22 mouse cellular contexts compared by ENCODE assay signal in genomic region chr13:37426578-37427336, GRCm38 (mm10).
DNase-seq lines count a peak whose midpoint lies in the region; ATAC-seq and TF ChIP-seq lines count a peak whose summit lies in the region.
"Had no signal": no experiment of that assay in that cellular context is flagged by ENCODE, and none has a peak within 500 bp of the region (broad histone marks: within the 10 kb centered on the region; RNA-seq: fewer than 3 reads in every experiment).

No protein-coding gene starts in this region.

- intact Hi-C loops in heart, postnatal 14 days (cut with DNase I): no loop called here

- TF ChIP-seq EP300 in liver, postnatal 0 days (IDR thresholded peaks at IDR 0.05; ENCODE audit: low read depth): no peak

- 67% methylated on average over 12 of the region's 12 CpGs for WGBS in liver, postnatal 0 days (ENCODE audit: insufficient replicate concordance)
- WGBS in intestine, postnatal 0 days: 33% methylated on average over 12 of the region's 12 CpGs
- WGBS in stomach, embryonic 14.5 days: 48% methylated on average over 12 of the region's 12 CpGs

- no peak overlapping the region for H3K4me3 ChIP-seq in liver, postnatal 0 days (ENCODE audit: low read depth, low read length)
- peak overlapping the region; percentile 11; the same call in 1 of the 2 replicates for H3K4me3 ChIP-seq in intestine, postnatal 0 days (ENCODE audit: low read depth, low read length)
- no peak overlapping the region for H3K4me3 ChIP-seq in stomach, embryonic 14.5 days (ENCODE audit: low read depth, low read length)
- H3K4me3 ChIP-seq: forebrain, embryonic 15.5 days; heart, embryonic 10.5 days; limb, embryonic 10.5 days; liver, embryonic 13.5 days; midbrain, embryonic 10.5 days had no signal

- H3K27ac ChIP-seq in liver, postnatal 0 days (ENCODE audit: low read depth): no peak overlapping the region
- H3K27ac ChIP-seq in intestine, postnatal 0 days (ENCODE audit: low read depth, low read length): no peak overlapping the region
- no peak overlapping the region for H3K27ac ChIP-seq in stomach, embryonic 14.5 days (ENCODE audit: low read length)
- H3K27ac ChIP-seq: forebrain, embryonic 15.5 days; heart, embryonic 10.5 days; limb, embryonic 10.5 days; liver, embryonic 13.5 days; macrophage; midbrain, embryonic 10.5 days had no signal

- no peaks in the 10 kb centered on the region for H3K36me3 ChIP-seq in liver, postnatal 0 days (replicated peaks; ENCODE audit: insufficient read depth, low read length)
- no peaks in the 10 kb centered on the region; the same call in 1 of the 2 replicates for H3K36me3 ChIP-seq in intestine, postnatal 0 days (ENCODE audit: control insufficient read depth, insufficient read depth)
- no peaks in the 10 kb centered on the region for H3K36me3 ChIP-seq in stomach, embryonic 14.5 days (ENCODE audit: control insufficient read depth, insufficient read depth, low read length)
- H3K36me3 ChIP-seq: forebrain, embryonic 15.5 days; heart, embryonic 10.5 days; limb, embryonic 10.5 days; liver, embryonic 13.5 days; midbrain, embryonic 10.5 days had no signal

- peak overlapping the region; percentile 35; the same call in 1 of the 2 replicates for H3K4me2 ChIP-seq in liver, postnatal 0 days (ENCODE audit: low read depth, low read length)
- H3K4me2 ChIP-seq in intestine, postnatal 0 days (replicated peaks; ENCODE audit: low read depth): peak overlapping the region; percentile 45
- H3K4me2 ChIP-seq in stomach, embryonic 14.5 days (replicated peaks; ENCODE audit: low read depth, low read length): no peak overlapping the region
- H3K4me2 ChIP-seq: forebrain, embryonic 15.5 days; liver, embryonic 13.5 days had no signal

- no peaks in the 10 kb centered on the region for H3K9me3 ChIP-seq in liver, postnatal 0 days (ENCODE audit: low read length)
- H3K9me3 ChIP-seq in intestine, postnatal 0 days (ENCODE audit: control insufficient read depth): 0 out of 2 replicates have a peak, but pooled peaks cover 3% of the 10 kb centered on the region
- no peaks in the 10 kb centered on the region for H3K9me3 ChIP-seq in stomach, embryonic 14.5 days (ENCODE audit: control insufficient read depth, low read depth, low read length)
- H3K9me3 ChIP-seq: forebrain, embryonic 15.5 days; heart, embryonic 10.5 days; limb, embryonic 10.5 days; liver, embryonic 13.5 days; midbrain, embryonic 10.5 days had no signal

- ATAC-seq in liver, postnatal 0 days: no peak
- ATAC-seq in intestine, postnatal 0 days: peak; percentile 84
- peak; percentile 74; the same call in 1 of the 2 replicates for ATAC-seq in stomach, embryonic 14.5 days (ENCODE audit: insufficient number of reproducible peaks, insufficient read depth, low FRiP score, low read depth)
- ATAC-seq: CD4-positive, CD25-positive, alpha-beta regulatory T cell, adult 4 months; forebrain, embryonic 15.5 days; Patski had no signal

- no peak for TF ChIP-seq CTCF in liver, postnatal 0 days (IDR thresholded peaks at IDR 0.05; ENCODE audit: low read depth)
- TF ChIP-seq CTCF in intestine, postnatal 0 days (IDR thresholded peaks at IDR 0.05; ENCODE audit: low read depth): no peak

- H3K4me1 ChIP-seq in liver, postnatal 0 days (ENCODE audit: insufficient read depth): no peaks in the 10 kb centered on the region
- H3K4me1 ChIP-seq in intestine, postnatal 0 days (replicated peaks; ENCODE audit: control insufficient read depth, insufficient read depth, low read length): peaks cover 2% of the 10 kb centered on the region; the same call in 1 of the 2 replicates
- no peaks in the 10 kb centered on the region; the same call in 1 of the 2 replicates for H3K4me1 ChIP-seq in stomach, embryonic 14.5 days (ENCODE audit: control insufficient read depth, insufficient read depth, low read length)
- H3K4me1 ChIP-seq: forebrain, embryonic 15.5 days; heart, embryonic 10.5 days; liver, embryonic 13.5 days; midbrain, embryonic 10.5 days had no signal

- DNase-seq in heart, adult 11 months: peak; percentile 27
- no peak for DNase-seq in heart, postnatal 14 days
- no peak for DNase-seq in liver, postnatal 0 days
- DNase-seq in liver: no peak
- no peak for DNase-seq in urinary bladder, postnatal 25 days (ENCODE audit: low spot score)
- no peak for DNase-seq in cerebellum, adult 11-12 months
- DNase-seq: adrenal gland, postnatal 10 days; cerebellum, postnatal 10 days; embryo, embryonic 11 days; gastrocnemius, postnatal 36 days; layer of hippocampus, adult 9-11 months; liver, embryonic 13.5 days; right cerebral cortex, postnatal 14 days had no signal

- H3K9ac ChIP-seq in liver, postnatal 0 days (replicated peaks): no peak overlapping the region
- no peak overlapping the region for H3K9ac ChIP-seq in intestine, postnatal 0 days (ENCODE audit: low read depth, low read length)
- no peak overlapping the region for H3K9ac ChIP-seq in stomach, embryonic 14.5 days (replicated peaks; ENCODE audit: low read depth, low read length)
- H3K9ac ChIP-seq: forebrain, embryonic 15.5 days; liver, embryonic 13.5 days had no signal

- H3K27me3 ChIP-seq in liver, postnatal 0 days (ENCODE audit: insufficient read depth, low read length): no peaks in the 10 kb centered on the region
- no peaks in the 10 kb centered on the region for H3K27me3 ChIP-seq in intestine, postnatal 0 days (replicated peaks; ENCODE audit: control insufficient read depth, insufficient read depth, low read length)
- H3K27me3 ChIP-seq in stomach, embryonic 14.5 days (ENCODE audit: control insufficient read depth, insufficient read depth, low read length): no peaks in the 10 kb centered on the region
- H3K27me3 ChIP-seq: forebrain, embryonic 15.5 days; liver, embryonic 13.5 days; Patski had no signal
